Mouse (Mus musculus): ENCODE measurements around the gene Set. TPM values are rescaled to one million over a fixed set of nuclear protein-coding genes. Genes with fewer than 3 reads are reported as not detected.

Gene Set
- polyA plus RNA-seq, 1 experiment from 2014 or later: 607 TPM

DNA sequence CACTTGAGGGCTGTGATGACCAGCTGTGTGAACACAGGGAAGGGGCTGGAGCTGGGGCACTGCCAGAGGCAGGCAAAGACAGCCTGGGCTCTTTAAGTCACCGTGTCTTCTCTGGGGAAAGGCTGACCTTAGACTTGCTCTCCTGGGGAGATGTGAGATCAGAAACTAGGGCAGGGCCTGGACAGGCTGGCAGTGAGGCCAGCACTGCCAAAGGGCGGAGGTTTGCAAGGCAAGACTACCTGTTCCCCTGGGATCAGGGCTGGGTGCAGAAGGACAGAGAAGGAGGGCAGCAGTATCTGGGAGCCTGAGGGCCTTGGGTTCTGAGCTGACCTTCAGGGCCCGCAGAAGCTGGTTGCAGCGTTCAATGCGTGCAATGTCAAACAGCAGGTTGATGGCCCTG is 50.5 kb downstream of the Set start:
- no peak for DNase-seq (ENCODE audit: low spot score)
- whole genome bisulfite sequencing: 95% methylated on average over 5 of the region's 5 CpGs
- no peak overlapping the region for H3K4me3 ChIP-seq
- no peaks in the 10 kb centered on the region for H3K4me1 ChIP-seq (replicated peaks)
- no peaks in the 10 kb centered on the region for H3K9me3 ChIP-seq
- no peak overlapping the region for H3K27ac ChIP-seq
- peaks cover 93% of the 10 kb centered on the region for H3K36me3 ChIP-seq
- no peaks in the 10 kb centered on the region for H3K27me3 ChIP-seq (ENCODE audit: insufficient read depth, poor library complexity, severe bottlenecking)

DNA sequence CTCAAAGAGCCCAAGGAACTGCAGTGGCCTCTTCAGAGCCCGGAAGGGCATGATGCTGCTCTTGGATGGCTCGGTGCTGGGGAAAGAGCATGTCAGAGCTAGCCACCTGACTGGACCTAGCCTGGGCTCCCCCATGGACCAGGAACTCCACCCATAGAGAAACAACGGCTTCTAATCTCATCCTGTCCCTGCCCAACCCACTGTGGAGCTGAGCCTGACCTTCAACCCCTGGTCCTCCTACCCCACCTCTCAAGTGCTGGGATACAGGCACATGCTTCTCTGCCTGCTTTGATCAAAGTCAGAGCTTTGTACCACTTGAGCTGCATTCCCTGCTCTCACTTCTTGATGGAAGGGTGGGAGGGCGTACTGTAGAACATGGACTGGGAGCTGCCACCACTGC is 51.1 kb downstream of the Set start:
- H3K4me1 ChIP-seq (replicated peaks): no peaks in the 10 kb centered on the region
- no peaks in the 10 kb centered on the region for H3K27me3 ChIP-seq (ENCODE audit: insufficient read depth, poor library complexity, severe bottlenecking)
- no peaks in the 10 kb centered on the region for H3K9me3 ChIP-seq
- no peak overlapping the region for H3K4me3 ChIP-seq
- H3K27ac ChIP-seq: no peak overlapping the region
- DNase-seq (ENCODE audit: low spot score): no peak
- WGBS: 94% methylated on average over 4 of the region's 4 CpGs
- H3K36me3 ChIP-seq: peaks cover 93% of the 10 kb centered on the region

DNA sequence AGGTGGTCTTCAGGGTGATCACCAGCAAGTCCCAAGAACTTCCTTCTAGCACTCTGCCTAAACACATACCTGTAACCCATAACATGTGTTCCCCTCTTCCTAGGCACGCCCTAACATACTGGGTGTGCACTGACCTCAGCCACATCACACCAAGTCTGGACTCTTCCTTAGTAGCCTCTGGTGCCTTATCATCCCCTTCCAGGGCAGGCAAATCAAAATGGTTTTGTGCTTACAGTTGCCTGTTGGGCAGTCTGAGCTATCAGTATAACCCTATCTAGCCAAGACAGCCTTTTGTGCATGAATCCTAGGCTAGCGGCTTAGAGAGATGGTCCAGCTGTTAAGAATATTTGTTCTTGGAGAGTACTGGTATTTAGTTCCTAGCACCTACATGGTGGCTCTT is 54.3 kb downstream of the Set start:
- no peak for DNase-seq (ENCODE audit: low spot score)
- 91% methylated on average over 2 of the region's 2 CpGs for WGBS
- Histone ChIP-seq H3K27me3 (ENCODE audit: insufficient read depth, poor library complexity, severe bottlenecking) (no peaks in the 10 kb centered on the region), H3K4me3 (no peak overlapping the region), H3K27ac (no peak overlapping the region), H3K4me1 (replicated peaks) (no peaks in the 10 kb centered on the region), H3K9me3 (no peaks in the 10 kb centered on the region), H3K36me3 (peaks cover 73% of the 10 kb centered on the region)

GRCm38 (mm10) chr2:30112564-30112963 is 55.4 kb downstream of the Set start:
- peaks cover 62% of the 10 kb centered on the region for H3K36me3 ChIP-seq
- DNase-seq (ENCODE audit: low spot score): no peak
- H3K4me1 ChIP-seq (replicated peaks): no peaks in the 10 kb centered on the region
- no peaks in the 10 kb centered on the region for H3K9me3 ChIP-seq
- WGBS: 86% methylated on average over 5 of the region's 5 CpGs
- no peak overlapping the region for H3K4me3 ChIP-seq
- no peaks in the 10 kb centered on the region for H3K27me3 ChIP-seq (ENCODE audit: insufficient read depth, poor library complexity, severe bottlenecking)
- H3K27ac ChIP-seq: no peak overlapping the region

DNA sequence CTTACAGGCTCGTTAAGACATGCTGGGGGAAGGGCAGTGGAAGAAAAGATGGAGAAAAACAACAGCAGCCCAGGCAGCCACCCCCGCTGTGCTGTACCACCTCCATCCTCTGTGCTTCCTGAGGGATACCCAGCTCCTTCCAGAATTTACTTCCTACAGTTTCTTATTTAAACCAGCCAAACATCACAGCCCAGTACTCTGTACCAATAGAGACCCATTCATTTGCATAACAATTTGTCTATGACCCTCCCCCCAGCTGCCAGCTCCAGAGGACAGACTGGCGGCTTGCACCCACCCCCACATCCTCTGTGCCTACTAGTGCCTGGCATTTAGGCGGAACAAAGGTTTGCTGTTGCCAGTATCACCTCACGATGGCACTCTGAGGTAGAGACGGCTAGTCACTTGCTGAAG is 62.5 kb downstream of the Set start:
- H3K27me3 ChIP-seq (ENCODE audit: insufficient read depth, poor library complexity, severe bottlenecking): no peaks in the 10 kb centered on the region
- H3K4me3 ChIP-seq: no peak overlapping the region
- H3K9me3 ChIP-seq: no peaks in the 10 kb centered on the region
- peaks cover 38% of the 10 kb centered on the region for H3K4me1 ChIP-seq (replicated peaks)
- no peak for DNase-seq (ENCODE audit: low spot score)
- WGBS: 20% methylated on average over 6 of the region's 6 CpGs
- H3K36me3 ChIP-seq: peaks cover 10% of the 10 kb centered on the region; the same call in 1 of the 2 replicates
- peak overlapping the region; percentile 71 for H3K27ac ChIP-seq

DNA sequence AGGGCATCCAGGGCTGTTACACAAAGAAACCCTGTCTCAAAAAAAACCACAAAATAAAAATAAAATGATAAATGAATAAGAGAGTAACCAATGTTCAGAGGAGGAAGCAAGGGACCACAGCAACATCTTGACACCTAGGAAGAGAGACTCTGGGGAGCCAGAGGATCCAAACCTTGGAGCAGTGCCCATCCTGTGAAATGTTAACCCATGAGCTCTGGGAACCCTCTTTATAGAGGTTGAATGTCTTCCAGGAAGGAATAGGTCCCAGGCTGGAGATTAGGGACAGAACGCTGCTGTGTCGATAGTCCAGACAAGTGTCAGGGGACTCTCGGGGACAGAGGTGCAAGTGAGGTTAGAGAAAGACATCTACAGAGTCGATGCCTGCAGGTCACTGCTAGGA is 63.1 kb downstream of the Set start:
- Histone ChIP-seq H3K9me3 (no peaks in the 10 kb centered on the region), H3K36me3 (0 out of 2 replicates have a peak, but pooled peaks cover 5% of the 10 kb centered on the region), H3K4me1 (replicated peaks) (peaks cover 44% of the 10 kb centered on the region), H3K27ac (peak overlapping the region; percentile 71), H3K4me3 (no peak overlapping the region), H3K27me3 (ENCODE audit: insufficient read depth, poor library complexity, severe bottlenecking) (no peaks in the 10 kb centered on the region)
- WGBS: 86% methylated on average over 4 of the region's 4 CpGs
- no peak for DNase-seq (ENCODE audit: low spot score)

Other genes with a start within 250 kb of the Set start
- gene Urm1, start 237.3 kb upstream of the Set start, polyA plus RNA-seq (2016; fragmentation: Nextera tagmentation; extraction: Ambion mirVana): 23.8 and 25.0 TPM in 2 replicates
- gene Cercam, start 188.2 kb upstream of the Set start, polyA plus RNA-seq (2016; fragmentation: Nextera tagmentation; extraction: Ambion mirVana): 49.1 and 56.2 TPM in 2 replicates
- 111 and 114 TPM in 2 replicates for gene Odf2, start 168.2 kb upstream of the Set start, polyA plus RNA-seq (2016; fragmentation: Nextera tagmentation; extraction: Ambion mirVana)
- gene Gle1, start 122.0 kb upstream of the Set start, polyA plus RNA-seq (2016; fragmentation: Nextera tagmentation; extraction: Ambion mirVana): 73.7 and 79.2 TPM in 2 replicates
- gene Sptan1, start 91.8 kb upstream of the Set start, polyA plus RNA-seq (2016; fragmentation: Nextera tagmentation; extraction: Ambion mirVana): 115 and 120 TPM in 2 replicates
- gene Wdr34, start 8.5 kb upstream of the Set start, polyA plus RNA-seq (2016; fragmentation: Nextera tagmentation; extraction: Ambion mirVana): 27.3 and 36.7 TPM in 2 replicates
- 9.7 TPM in 2 replicates for gene Pkn3, start 20.3 kb downstream of the Set start, polyA plus RNA-seq (2016; fragmentation: Nextera tagmentation; extraction: Ambion mirVana)
- 37.6 and 41.5 TPM in 2 replicates for gene Zdhhc12, start 36.3 kb downstream of the Set start, polyA plus RNA-seq (2016; fragmentation: Nextera tagmentation; extraction: Ambion mirVana)
- 6.5 and 8.7 TPM in 2 replicates for gene Zer1, start 67.2 kb downstream of the Set start, polyA plus RNA-seq (2016; fragmentation: Nextera tagmentation; extraction: Ambion mirVana)
- gene Tbc1d13, start 76.4 kb downstream of the Set start, polyA plus RNA-seq (2016; fragmentation: Nextera tagmentation; extraction: Ambion mirVana): 6.9 and 10.2 TPM in 2 replicates
- gene Endog, start 114.1 kb downstream of the Set start, polyA plus RNA-seq (2016; fragmentation: Nextera tagmentation; extraction: Ambion mirVana): 15.9 and 17.5 TPM in 2 replicates
- 79.7 and 87.6 TPM in 2 replicates for gene Spout1, start 121.1 kb downstream of the Set start, polyA plus RNA-seq (2016; fragmentation: Nextera tagmentation; extraction: Ambion mirVana)
- 9.0 and 11.4 TPM in 2 replicates for gene Kyat1, start 148.5 kb downstream of the Set start, polyA plus RNA-seq (2016; fragmentation: Nextera tagmentation; extraction: Ambion mirVana)
- gene Lrrc8a, start 180.3 kb downstream of the Set start, polyA plus RNA-seq (2016; fragmentation: Nextera tagmentation; extraction: Ambion mirVana): 38.3 and 43.4 TPM in 2 replicates
- 0.10 TPM in 1 of 2 replicates, not detected in the other for gene Gm28035, start 183.2 kb downstream of the Set start, polyA plus RNA-seq (2016; fragmentation: Nextera tagmentation; extraction: Ambion mirVana)
- gene Phyhd1, start 208.8 kb downstream of the Set start, polyA plus RNA-seq (2016; fragmentation: Nextera tagmentation; extraction: Ambion mirVana): 3.1 and 5.5 TPM in 2 replicates
- gene Gm28038, start 223.7 kb downstream of the Set start, polyA plus RNA-seq (2016; fragmentation: Nextera tagmentation; extraction: Ambion mirVana): not detected in 2 replicates
- 25.7 and 26.6 TPM in 2 replicates for gene Dolk, start 229.0 kb downstream of the Set start, polyA plus RNA-seq (2016; fragmentation: Nextera tagmentation; extraction: Ambion mirVana)
- 62.2 and 62.6 TPM in 2 replicates for gene Nup188, start 229.0 kb downstream of the Set start, polyA plus RNA-seq (2016; fragmentation: Nextera tagmentation; extraction: Ambion mirVana)

Data from hindbrain, embryonic 10.5 days (tissue).